Mouse (Mus musculus) CD4-positive helper T cell, adult 2 months (primary cell): ENCODE results near the gene Grik3.

Source experiments
- DNase-seq: peaks from one replicate; pipeline ENCODE4 v3.0.0-alpha.2; 2012; ENCODE audit warnings: low read depth, missing footprints, low spot score

Gene Grik3

GRCm38 (mm10) chr4:125490661-125491504, at the start of gene Grik3:
Gene Grik3, plus strand, starts transcription at chr4:125490700.
- no peak for DNase-seq

- no peak for DNase-seq
These were observed 48.7 kb upstream of the Grik3 start for GRCm38 (mm10) chr4:125441821-125442220.

GRCm38 (mm10) chr4:125444366-125444765, 46.1 kb upstream of the Grik3 start:
- no peak for DNase-seq

- DNase-seq: no peak
These were observed 39.7 kb upstream of the Grik3 start for GRCm38 (mm10) chr4:125450602-125451321.

GRCm38 (mm10) chr4:125451821-125452220, 38.7 kb upstream of the Grik3 start:
- DNase-seq: no peak

GRCm38 (mm10) chr4:125456506-125456905, 34.0 kb upstream of the Grik3 start:
- no peak for DNase-seq

- DNase-seq: no peak
These were observed 33.1 kb upstream of the Grik3 start for GRCm38 (mm10) chr4:125457152-125458093.

GRCm38 (mm10) chr4:125459791-125460190, 30.7 kb upstream of the Grik3 start:
- DNase-seq: no peak

GRCm38 (mm10) chr4:125469711-125470372, 20.7 kb upstream of the Grik3 start:
- no peak for DNase-seq

- DNase-seq: no peak
These were observed 15.6 kb upstream of the Grik3 start for GRCm38 (mm10) chr4:125474903-125475302.

GRCm38 (mm10) chr4:125478071-125478470, 12.4 kb upstream of the Grik3 start:
- no peak for DNase-seq

- DNase-seq: no peak
These were observed 9.2 kb upstream of the Grik3 start for GRCm38 (mm10) chr4:125481256-125481655.

GRCm38 (mm10) chr4:125484131-125484530, 6.4 kb upstream of the Grik3 start:
- DNase-seq: no peak

- no peak for DNase-seq
These were observed 4.9 kb upstream of the Grik3 start for GRCm38 (mm10) chr4:125485416-125486239.

- no peak for DNase-seq
These were observed 3.9 kb upstream of the Grik3 start for GRCm38 (mm10) chr4:125486616-125487015.

- no peak for DNase-seq
These were observed 3.5 kb upstream of the Grik3 start for GRCm38 (mm10) chr4:125487031-125487430.

GRCm38 (mm10) chr4:125488796-125489637, 1.5 kb upstream of the Grik3 start:
- no peak for DNase-seq

GRCm38 (mm10) chr4:125489901-125490590, 454 bp upstream of the Grik3 start:
- no peak for DNase-seq
